Mouse (Mus musculus) c-Kit-positive CD71-negative TER-119-negative erythroid progenitor cells, embryonic 14.5 days (primary cell): Measurements from ENCODE around the gene Hemgn.

Experiments used
- DNase-seq: peaks from one replicate; pipeline ENCODE4 v3.0.0-alpha.2; 2013; ENCODE audit warnings: low read depth

Hemgn gene

GRCm38 (mm10) chr4:46412113-46412512 is 1.2 kb downstream of the Hemgn start:
- DNase-seq = no peak

GRCm38 (mm10) chr4:46411489-46411888 is 1.8 kb downstream of the Hemgn start:
- DNase-seq = no peak

GRCm38 (mm10) chr4:46410677-46411076 is 2.6 kb downstream of the Hemgn start:
- DNase-seq = no peak

GRCm38 (mm10) chr4:46406966-46407703 is 6.2 kb downstream of the Hemgn start:
- no peak for DNase-seq

GRCm38 (mm10) chr4:46404042-46404795 is 9.1 kb downstream of the Hemgn start:
- DNase-seq = peak; percentile 53

GRCm38 (mm10) chr4:46398839-46399238 is 14.5 kb downstream of the Hemgn start:
- DNase-seq = no peak

GRCm38 (mm10) chr4:46395736-46396135 is 17.6 kb downstream of the Hemgn start:
- no peak for DNase-seq

- no peak for DNase-seq
These were observed 18.9 kb downstream of the Hemgn start for GRCm38 (mm10) chr4:46394388-46394787.

GRCm38 (mm10) chr4:46390390-46390970 is 22.8 kb downstream of the Hemgn start:
- peak; percentile 97 for DNase-seq

- no peak for DNase-seq
These were observed 23.5 kb downstream of the Hemgn start for GRCm38 (mm10) chr4:46389612-46390341.

GRCm38 (mm10) chr4:46389013-46389611 is 24.2 kb downstream of the Hemgn start, which contains the start of gene Trmo:
Trmo (minus strand) TSS chr4:46389437.
- DNase-seq = peak; percentile 92

GRCm38 (mm10) chr4:46388556-46388955 is 24.8 kb downstream of the Hemgn start:
- no peak for DNase-seq

GRCm38 (mm10) chr4:46374869-46375368 is 38.4 kb downstream of the Hemgn start:
- DNase-seq = peak; percentile 70

- DNase-seq = no peak
These were observed 38.9 kb downstream of the Hemgn start for GRCm38 (mm10) chr4:46374455-46374854.

GRCm38 (mm10) chr4:46371030-46371429 is 42.3 kb downstream of the Hemgn start:
- DNase-seq = no peak

GRCm38 (mm10) chr4:46370406-46370805 is 42.9 kb downstream of the Hemgn start:
- no peak for DNase-seq

GRCm38 (mm10) chr4:46369070-46369469 is 44.2 kb downstream of the Hemgn start:
- DNase-seq = no peak

- DNase-seq = no peak
These were observed 45.8 kb downstream of the Hemgn start for GRCm38 (mm10) chr4:46367487-46367959.

GRCm38 (mm10) chr4:46364360-46364759 is 48.9 kb downstream of the Hemgn start:
- no peak for DNase-seq

GRCm38 (mm10) chr4:46361258-46361657 is 52.0 kb downstream of the Hemgn start:
- DNase-seq = no peak

GRCm38 (mm10) chr4:46359539-46360253 is 53.6 kb downstream of the Hemgn start:
- no peak for DNase-seq
